Mouse (Mus musculus) olfactory bulb, adult 2 months (tissue): ENCODE measurements around the gene Foxred2.

Experiments
- CTCF ChIP-seq: fragments of 200-500 bp; IDR thresholded peaks from 2 replicates; pipeline ENCODE4 v1.5.1; 2012; ENCODE audit warnings: low read depth, mild to moderate bottlenecking, low read length, moderate library complexity; ENCODE audit not compliant: insufficient read depth
- POLR2A ChIP-seq: fragments of 200-500 bp; IDR thresholded peaks from 2 replicates; pipeline ENCODE4 v1.6.1; 2012; ENCODE audit warnings: mild to moderate bottlenecking, low read depth, low read length, moderate library complexity; ENCODE audit not compliant: insufficient read depth

GRCm38 (mm10) chr15:77974165-77974841, 17.8 kb upstream of the Foxred2 start:
- no peak for TF ChIP-seq CTCF
- TF ChIP-seq POLR2A: no peak
